Mouse (Mus musculus): ENCODE data around the gene Mlana. TPM values are rescaled to one million over a fixed set of nuclear protein-coding genes. Genes with fewer than 3 reads are reported as not detected.
A peak's percentile ranks its signal among the peaks of the same experiment; 100 is the strongest.

Gene Mlana
- total RNA-seq (2014; fragmentation: Nextera tagmentation) (not detected in 2 replicates), total RNA-seq (2017) (not detected in 2 replicates)

GRCm38 (mm10) chr19:29697245-29697874, at the start of gene Mlana:
Mlana (plus strand) TSS chr19:29697824.
- ATAC-seq (replicated peaks; ENCODE audit: poor library complexity, severe bottlenecking) = no peak

GRCm38 (mm10) chr19:29648550-29648914, 49.1 kb upstream of the Mlana start:
- no peak for ATAC-seq (replicated peaks; ENCODE audit: poor library complexity, severe bottlenecking)

- ATAC-seq (replicated peaks; ENCODE audit: poor library complexity, severe bottlenecking) = no peak
These were observed 47.9 kb upstream of the Mlana start for GRCm38 (mm10) chr19:29649683-29650082.

GRCm38 (mm10) chr19:29653768-29654265, 43.8 kb upstream of the Mlana start:
- ATAC-seq (replicated peaks; ENCODE audit: poor library complexity, severe bottlenecking) = no peak

GRCm38 (mm10) chr19:29655148-29655547, 42.5 kb upstream of the Mlana start:
- no peak for ATAC-seq (replicated peaks; ENCODE audit: poor library complexity, severe bottlenecking)

- no peak for ATAC-seq (replicated peaks; ENCODE audit: poor library complexity, severe bottlenecking)
These were observed 41.6 kb upstream of the Mlana start for GRCm38 (mm10) chr19:29656029-29656428.

- ATAC-seq (replicated peaks; ENCODE audit: poor library complexity, severe bottlenecking) = no peak
These were observed 41.0 kb upstream of the Mlana start for GRCm38 (mm10) chr19:29656620-29657019.

GRCm38 (mm10) chr19:29657033-29657432, 40.6 kb upstream of the Mlana start:
- ATAC-seq (replicated peaks; ENCODE audit: poor library complexity, severe bottlenecking) = no peak

GRCm38 (mm10) chr19:29657558-29657957, 40.1 kb upstream of the Mlana start:
- no peak for ATAC-seq (replicated peaks; ENCODE audit: poor library complexity, severe bottlenecking)

- no peak for ATAC-seq (replicated peaks; ENCODE audit: poor library complexity, severe bottlenecking)
These were observed 38.8 kb upstream of the Mlana start for GRCm38 (mm10) chr19:29658836-29659235.

- ATAC-seq (replicated peaks; ENCODE audit: poor library complexity, severe bottlenecking) = no peak
These were observed 37.9 kb upstream of the Mlana start for GRCm38 (mm10) chr19:29659705-29660104.

GRCm38 (mm10) chr19:29660835-29661764, 36.5 kb upstream of the Mlana start:
- ATAC-seq (replicated peaks; ENCODE audit: poor library complexity, severe bottlenecking) = peak; percentile 71

- no peak for ATAC-seq (replicated peaks; ENCODE audit: poor library complexity, severe bottlenecking)
These were observed 35.5 kb upstream of the Mlana start for GRCm38 (mm10) chr19:29661974-29662580.

GRCm38 (mm10) chr19:29663780-29664179, 33.8 kb upstream of the Mlana start:
- no peak for ATAC-seq (replicated peaks; ENCODE audit: poor library complexity, severe bottlenecking)

- no peak for ATAC-seq (replicated peaks; ENCODE audit: poor library complexity, severe bottlenecking)
These were observed 32.7 kb upstream of the Mlana start for GRCm38 (mm10) chr19:29664934-29665333.

- ATAC-seq (replicated peaks; ENCODE audit: poor library complexity, severe bottlenecking) = no peak
These were observed 31.5 kb upstream of the Mlana start for GRCm38 (mm10) chr19:29666164-29666563.

- ATAC-seq (replicated peaks; ENCODE audit: poor library complexity, severe bottlenecking) = peak; percentile 71
These were observed 30.5 kb upstream of the Mlana start for GRCm38 (mm10) chr19:29666965-29667594.

- ATAC-seq (replicated peaks; ENCODE audit: poor library complexity, severe bottlenecking) = no peak
These were observed 29.5 kb upstream of the Mlana start for GRCm38 (mm10) chr19:29668135-29668534.

GRCm38 (mm10) chr19:29670247-29670646, 27.4 kb upstream of the Mlana start:
- ATAC-seq (replicated peaks; ENCODE audit: poor library complexity, severe bottlenecking) = no peak

GRCm38 (mm10) chr19:29671160-29671559, 26.5 kb upstream of the Mlana start:
- ATAC-seq (replicated peaks; ENCODE audit: poor library complexity, severe bottlenecking) = no peak
